Mouse (Mus musculus): ENCODE data around the gene Olfr71.

DNA sequence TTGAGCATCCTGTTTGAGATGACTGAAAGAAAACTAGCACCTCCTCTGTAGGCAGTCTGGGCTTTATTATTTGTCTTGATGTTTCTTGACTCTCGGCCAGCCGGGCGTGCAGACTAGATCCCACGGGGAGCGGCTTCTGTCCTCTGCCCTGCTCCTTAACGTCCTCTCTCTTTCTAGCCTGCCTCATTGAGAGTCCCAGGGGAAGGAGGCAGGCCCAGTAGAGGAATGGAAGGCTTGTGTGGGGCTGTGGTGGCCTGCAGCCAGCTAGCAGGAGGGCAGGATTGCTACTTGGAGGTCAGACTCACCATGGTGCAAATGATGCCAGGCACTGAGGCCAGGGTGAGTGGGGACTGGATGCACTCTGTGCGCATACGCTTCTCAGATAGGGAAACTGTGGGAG lies 6.2 kb downstream of the Olfr71 start:
- TF ChIP-seq CTCF (IDR thresholded peaks at IDR 0.05; ENCODE audit: extremely low read depth, insufficient read length, insufficient replicate concordance, low read depth, low read length) = no peak
- no peak for TF ChIP-seq POLR2A (IDR thresholded peaks at IDR 0.05; ENCODE audit: low read depth, low read length)

Measured in small intestine, adult 2 months (tissue).